Mouse (Mus musculus) G1E (cell line): ENCODE data around the gene Ppp1r12b.

Source experiments
- CTCF ChIP-seq: IDR thresholded peaks from 2 replicates; pipeline ENCODE4 v1.5.1; 2012; ENCODE audit warnings: low read depth, low read length, inconsistent platforms, mixed read lengths
- GATA2 ChIP-seq: IDR thresholded peaks from 2 replicates; pipeline ENCODE4 v1.6.1; 2012; ENCODE audit warnings: low read depth, low read length, inconsistent platforms, borderline replicate concordance
- TAL1 ChIP-seq: conservative IDR thresholded peaks from 2 replicates; pipeline ENCODE4 v1.6.1; 2012; ENCODE audit warnings: low read depth, low read length, inconsistent platforms, mixed read lengths

DNA sequence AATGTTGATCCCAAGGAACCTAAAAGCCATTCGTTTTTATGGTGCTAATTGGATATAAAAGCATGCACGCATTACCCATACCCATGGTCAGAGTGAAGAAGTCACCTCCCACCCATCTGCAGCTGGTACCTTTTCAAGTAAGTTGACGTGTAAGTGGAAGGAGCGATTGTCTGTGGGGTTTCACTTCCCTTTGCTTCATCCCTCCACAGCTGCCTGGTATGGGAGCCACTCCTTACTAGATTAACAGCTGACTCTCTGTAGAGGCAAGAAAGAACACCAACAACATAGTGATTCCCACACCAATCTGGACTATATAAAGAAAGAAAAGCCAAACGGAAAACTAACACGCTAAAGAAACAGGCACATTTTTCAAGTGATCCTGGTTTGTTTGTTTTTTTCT, 83.1 kb downstream of the Ppp1r12b start:
- no peak for TF ChIP-seq GATA2
- TF ChIP-seq CTCF = no peak
- TF ChIP-seq TAL1 = no peak
